Mouse (Mus musculus) megakaryocyte, embryonic 14.5 days (primary cell): ENCODE measurements at regions not wholly inside any gene's neighbourhood (a gene's known extent, or its start where the extent isn't known, plus 50 kb on each side); places are given as distances from the start of the nearest gene placed in this dataset.

Source experiments
- H3K27me3 ChIP-seq: replicated peaks from 2 replicates; pipeline ENCODE3; 2012; ENCODE audit warnings: inconsistent platforms
- H3K36me3 ChIP-seq: replicated peaks from 2 replicates; pipeline ENCODE3; 2012; ENCODE audit warnings: low read length, inconsistent platforms, mixed read lengths
- H3K4me1 ChIP-seq: 2 replicates; pipeline ENCODE4 v1.6.1; 2012; ENCODE audit warnings: inconsistent platforms
- H3K4me3 ChIP-seq: replicated peaks from 2 replicates; pipeline ENCODE3; 2012; ENCODE audit warnings: moderate library complexity, mild to moderate bottlenecking, inconsistent platforms
- H3K9me3 ChIP-seq: 2 replicates; pipeline ENCODE4 v1.6.1; 2012; ENCODE audit warnings: inconsistent platforms
- FLI1 ChIP-seq: IDR thresholded peaks from 2 replicates; pipeline ENCODE4 v1.6.1; 2012; ENCODE audit warnings: low read length, inconsistent platforms, mixed read lengths
- GATA1 ChIP-seq: IDR thresholded peaks from 3 replicates; pipeline ENCODE4 v1.6.1; 2012; ENCODE audit warnings: mixed read lengths, low read length, inconsistent platforms, borderline replicate concordance

DNA sequence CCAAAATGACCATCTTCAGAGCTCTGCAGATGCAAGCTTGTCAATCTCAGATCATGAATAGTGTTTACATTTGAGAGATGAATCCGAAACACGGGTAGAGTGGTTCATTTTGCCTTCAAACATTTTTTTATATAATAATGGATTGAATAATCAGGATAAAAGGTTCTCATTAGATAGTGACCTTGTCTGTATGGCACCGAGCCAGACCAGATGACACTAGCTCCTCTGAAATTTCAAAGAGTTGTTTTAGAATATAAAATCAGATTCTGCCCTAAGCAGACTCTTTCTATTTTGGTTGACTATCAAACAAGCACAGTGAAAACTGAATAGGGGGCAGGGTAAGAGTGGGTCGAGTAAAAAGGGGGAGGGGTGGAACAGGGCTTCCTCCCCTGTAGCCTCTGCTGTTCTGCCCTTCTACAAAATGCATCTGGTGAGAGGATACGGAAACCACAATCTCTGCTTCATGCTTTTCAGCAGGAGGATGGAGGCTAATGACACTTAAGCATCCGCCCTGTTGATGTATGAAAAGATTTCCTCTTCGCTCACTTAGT is 159.9 kb upstream of the Prkd1 start:
- no peak for TF ChIP-seq FLI1
- TF ChIP-seq GATA1 = no peak
- H3K4me3 ChIP-seq = no peak overlapping the region
- H3K4me1 ChIP-seq = no peaks in the 10 kb centered on the region
- H3K27me3 ChIP-seq = no peaks in the 10 kb centered on the region
- H3K9me3 ChIP-seq = peaks cover 19% of the 10 kb centered on the region
- H3K36me3 ChIP-seq = no peaks in the 10 kb centered on the region

DNA sequence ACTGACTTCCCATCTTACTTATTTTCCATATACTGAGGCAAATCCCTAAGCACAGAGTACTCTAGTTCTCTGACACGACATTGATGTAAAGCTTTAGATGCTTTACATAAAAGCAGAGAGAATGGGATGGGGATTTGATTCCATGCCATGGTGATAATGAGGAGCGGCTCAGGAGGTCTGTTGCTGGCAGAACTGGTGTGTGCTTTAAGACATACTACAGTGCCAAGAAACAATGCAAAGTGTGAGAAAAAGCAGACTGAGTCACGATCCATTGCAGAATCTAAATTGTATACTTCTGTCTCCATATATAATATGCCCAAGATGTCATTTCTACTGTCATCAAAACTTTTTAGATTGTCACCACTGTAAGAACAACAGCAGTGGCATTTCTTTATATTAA is 155.5 kb upstream of the Prkd1 start:
- H3K27me3 ChIP-seq = no peaks in the 10 kb centered on the region
- no peak overlapping the region for H3K4me3 ChIP-seq
- TF ChIP-seq FLI1 (no peak), GATA1 (no peak)
- H3K36me3 ChIP-seq = no peaks in the 10 kb centered on the region
- no peaks in the 10 kb centered on the region for H3K4me1 ChIP-seq
- H3K9me3 ChIP-seq = peaks cover 8% of the 10 kb centered on the region

- peaks cover 8% of the 10 kb centered on the region; the same call in 1 of the 2 replicates for H3K9me3 ChIP-seq
- H3K4me3 ChIP-seq = no peak overlapping the region
- H3K36me3 ChIP-seq = no peaks in the 10 kb centered on the region
- H3K27me3 ChIP-seq = no peaks in the 10 kb centered on the region
- TF ChIP-seq FLI1 = no peak
- no peak for TF ChIP-seq GATA1
- no peaks in the 10 kb centered on the region for H3K4me1 ChIP-seq
Measured at GRCm38 (mm10) chr12:50765156-50765940, 116.5 kb upstream of the Prkd1 start.

DNA sequence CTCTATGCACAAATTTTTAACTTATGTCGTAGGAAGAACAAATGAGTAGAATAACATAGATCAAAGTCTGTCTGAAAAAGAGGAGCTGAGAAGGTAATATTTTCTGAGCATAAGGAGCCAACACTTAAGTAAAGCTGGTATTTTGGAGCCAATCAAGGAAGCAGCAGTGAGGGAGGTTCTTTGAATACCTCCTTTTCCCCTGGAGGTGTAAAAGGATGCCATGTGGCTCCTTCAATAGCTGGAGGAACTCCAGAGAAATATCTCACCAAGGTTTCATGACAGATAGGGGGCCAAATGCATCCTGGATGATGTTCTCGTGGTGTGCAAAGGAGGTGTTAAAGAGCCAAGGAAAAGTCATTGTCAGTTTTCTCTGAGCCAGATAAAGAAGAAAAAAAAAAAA is 115.6 kb upstream of the Prkd1 start:
- Histone ChIP-seq H3K4me3 (no peak overlapping the region), H3K4me1 (no peaks in the 10 kb centered on the region), H3K27me3 (no peaks in the 10 kb centered on the region), H3K36me3 (no peaks in the 10 kb centered on the region), H3K9me3 (peaks cover 8% of the 10 kb centered on the region; the same call in 1 of the 2 replicates)
- TF ChIP-seq GATA1 (no peak), FLI1 (no peak)

- H3K9me3 ChIP-seq = 0 out of 2 replicates have a peak, but pooled peaks cover 3% of the 10 kb centered on the region
- TF ChIP-seq FLI1 (no peak), GATA1 (no peak)
- H3K4me1 ChIP-seq = no peaks in the 10 kb centered on the region
- H3K36me3 ChIP-seq = no peaks in the 10 kb centered on the region
- H3K4me3 ChIP-seq = no peak overlapping the region
- H3K27me3 ChIP-seq = no peaks in the 10 kb centered on the region
Measured at GRCm38 (mm10) chr12:50734135-50734534, 85.2 kb upstream of the Prkd1 start.

DNA sequence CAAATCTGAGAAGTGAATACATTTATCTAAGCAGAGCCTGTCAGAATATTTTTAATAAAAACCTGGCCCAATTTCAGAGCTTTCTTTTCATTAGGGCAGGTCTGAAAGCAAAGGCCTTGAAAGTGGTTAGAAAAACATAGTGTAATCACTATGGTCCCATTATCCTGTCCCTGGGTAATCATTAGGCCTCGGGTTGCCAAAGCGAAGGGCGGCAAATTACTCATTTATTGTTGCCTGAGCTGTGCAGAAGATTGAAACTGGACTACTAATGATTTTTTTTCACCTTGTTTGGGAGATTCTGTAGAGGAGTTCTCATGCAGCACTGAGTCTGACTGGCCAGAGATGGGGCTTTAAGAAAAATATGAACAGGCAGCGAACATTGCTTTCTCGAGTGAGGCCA is 63.7 kb upstream of the Prkd1 start:
- TF ChIP-seq FLI1 (no peak), GATA1 (no peak)
- Histone ChIP-seq H3K36me3 (no peaks in the 10 kb centered on the region), H3K27me3 (no peaks in the 10 kb centered on the region), H3K4me1 (no peaks in the 10 kb centered on the region), H3K9me3 (peaks cover 3% of the 10 kb centered on the region; the same call in 1 of the 2 replicates), H3K4me3 (no peak overlapping the region)

- Histone ChIP-seq H3K36me3 (no peaks in the 10 kb centered on the region), H3K9me3 (peaks cover 3% of the 10 kb centered on the region; the same call in 1 of the 2 replicates), H3K4me1 (no peaks in the 10 kb centered on the region), H3K27me3 (no peaks in the 10 kb centered on the region), H3K4me3 (no peak overlapping the region)
- TF ChIP-seq FLI1 (no peak), GATA1 (no peak)
Measured at GRCm38 (mm10) chr12:50709000-50709788, 60.3 kb upstream of the Prkd1 start.

- no peaks in the 10 kb centered on the region for H3K4me1 ChIP-seq
- H3K36me3 ChIP-seq = no peaks in the 10 kb centered on the region
- no peaks in the 10 kb centered on the region for H3K9me3 ChIP-seq
- no peak overlapping the region for H3K4me3 ChIP-seq
- no peaks in the 10 kb centered on the region for H3K27me3 ChIP-seq
- TF ChIP-seq GATA1 = no peak
- TF ChIP-seq FLI1 = no peak
Measured at GRCm38 (mm10) chr12:50698613-50699442, 49.9 kb upstream of the Prkd1 start.
